Comparison of ENCODE assay signal across 16 mouse cellular contexts in genomic region chr6:55388546-55389169, GRCm38 (mm10). TPM values are rescaled to one million over a fixed set of nuclear protein-coding genes. Genes with fewer than 3 reads are reported as not detected.
DNase-seq lines count a peak whose midpoint lies in the region; ATAC-seq lines count a peak whose summit lies in the region.
"Had no signal": no experiment of that assay in that cellular context is flagged by ENCODE, and none has a peak within 500 bp of the region (broad histone marks: within the 10 kb centered on the region; RNA-seq: fewer than 3 reads in every experiment).

No protein-coding gene starts in this region.

- no peak overlapping the region for H3K9ac ChIP-seq in forebrain, embryonic 11.5 days (ENCODE audit: low read length)
- no peak overlapping the region for H3K9ac ChIP-seq in hindbrain, embryonic 15.5 days
- H3K9ac ChIP-seq in neural tube, embryonic 14.5 days (replicated peaks; ENCODE audit: low read depth, low read length): no peak overlapping the region
- H3K9ac ChIP-seq: embryonic facial prominence, embryonic 13.5 days; liver, embryonic 13.5 days had no signal

- H3K4me3 ChIP-seq in forebrain, embryonic 11.5 days (ENCODE audit: low read depth, low read length): no peak overlapping the region
- no peak overlapping the region for H3K4me3 ChIP-seq in hindbrain, embryonic 15.5 days
- H3K4me3 ChIP-seq in neural tube, embryonic 14.5 days (ENCODE audit: low read depth, low read length): no peak overlapping the region
- H3K4me3 ChIP-seq: embryonic facial prominence, embryonic 13.5 days; liver, embryonic 13.5 days had no signal

- peak; percentile 31; the same call in 1 of the 2 replicates for ATAC-seq in forebrain, embryonic 11.5 days (replicated peaks; ENCODE audit: low FRiP score)
- no peak; the same call in 1 of the 2 replicates for ATAC-seq in hindbrain, embryonic 15.5 days (ENCODE audit: low FRiP score, low read depth)
- ATAC-seq in neural tube, embryonic 14.5 days (ENCODE audit: low read depth): peak; percentile 11; the same call in 1 of the 2 replicates

- H3K4me1 ChIP-seq in forebrain, embryonic 11.5 days (replicated peaks; ENCODE audit: control insufficient read depth, insufficient read depth, low read length): no peaks in the 10 kb centered on the region
- H3K4me1 ChIP-seq in hindbrain, embryonic 15.5 days (replicated peaks): peaks cover 27% of the 10 kb centered on the region
- peaks cover 5% of the 10 kb centered on the region; the same call in 1 of the 2 replicates for H3K4me1 ChIP-seq in neural tube, embryonic 14.5 days (ENCODE audit: control insufficient read depth, insufficient read depth, low read length)

- H3K27me3 ChIP-seq in forebrain, embryonic 11.5 days (ENCODE audit: control insufficient read depth, insufficient read depth, low read length): no peaks in the 10 kb centered on the region
- H3K27me3 ChIP-seq in hindbrain, embryonic 15.5 days: no peaks in the 10 kb centered on the region
- H3K27me3 ChIP-seq in neural tube, embryonic 14.5 days (ENCODE audit: control insufficient read depth, insufficient read depth, low read length): no peaks in the 10 kb centered on the region

- peak; percentile 81 for DNase-seq in heart, adult 11 months
- no peak for DNase-seq in heart, adult 8-10 months (ENCODE audit: low spot score)
- peak; percentile 53 for DNase-seq in forebrain, embryonic 11.5 days (ENCODE audit: low spot score)
- no peak for DNase-seq in right cerebral cortex, adult 2 months (ENCODE audit: low spot score in 2 of 2)
- DNase-seq in adrenal gland, adult 2 months: no peak
- DNase-seq in right cerebral cortex, postnatal 36 days (ENCODE audit: low spot score in 2 of 2): no peak
- DNase-seq: adrenal gland, postnatal 25 days; cerebellum, adult 11 months; left cerebral cortex, postnatal 4 days; liver, embryonic 13.5 days; lung, postnatal 14 days had no signal

- H3K27ac ChIP-seq in forebrain, embryonic 11.5 days (ENCODE audit: low read depth, low read length): no peak overlapping the region
- peak overlapping the region; percentile 13; the same call in 1 of the 2 replicates for H3K27ac ChIP-seq in hindbrain, embryonic 15.5 days (replicated peaks)
- peak overlapping the region; percentile 52; the same call in 1 of the 2 replicates for H3K27ac ChIP-seq in neural tube, embryonic 14.5 days (ENCODE audit: low read depth, low read length)
- H3K27ac ChIP-seq: embryonic facial prominence, embryonic 13.5 days; liver, embryonic 13.5 days had no signal

- H3K9me3 ChIP-seq in forebrain, embryonic 11.5 days (ENCODE audit: control insufficient read depth, low read length): no peaks in the 10 kb centered on the region
- no peaks in the 10 kb centered on the region for H3K9me3 ChIP-seq in hindbrain, embryonic 15.5 days
- no peaks in the 10 kb centered on the region for H3K9me3 ChIP-seq in neural tube, embryonic 14.5 days (ENCODE audit: control insufficient read depth, low read length)
- H3K9me3 ChIP-seq: embryonic facial prominence, embryonic 13.5 days; liver, embryonic 13.5 days had no signal

- WGBS in forebrain, embryonic 11.5 days: 55% methylated on average over 12 of the region's 12 CpGs
- 30% methylated on average over 12 of the region's 12 CpGs for WGBS in hindbrain, embryonic 15.5 days
- 22% methylated on average over 12 of the region's 12 CpGs for WGBS in neural tube, embryonic 14.5 days

- H3K4me2 ChIP-seq in forebrain, embryonic 11.5 days (ENCODE audit: low read depth, low read length, severe bottlenecking): no peak overlapping the region
- no peak overlapping the region for H3K4me2 ChIP-seq in hindbrain, embryonic 15.5 days
- 0 out of 2 replicates have a peak overlapping the region, but pooled peaks have one; percentile 4 for H3K4me2 ChIP-seq in neural tube, embryonic 14.5 days (ENCODE audit: low read depth, low read length)
- H3K4me2 ChIP-seq: embryonic facial prominence, embryonic 13.5 days; liver, embryonic 13.5 days had no signal

- no peaks in the 10 kb centered on the region for H3K36me3 ChIP-seq in forebrain, embryonic 11.5 days (ENCODE audit: control insufficient read depth, insufficient read depth, low read length)
- no peaks in the 10 kb centered on the region for H3K36me3 ChIP-seq in hindbrain, embryonic 15.5 days
- no peaks in the 10 kb centered on the region for H3K36me3 ChIP-seq in neural tube, embryonic 14.5 days (ENCODE audit: control insufficient read depth, insufficient read depth, low read length)
- H3K36me3 ChIP-seq: embryonic facial prominence, embryonic 13.5 days; liver, embryonic 13.5 days had no signal

RNA-seq across cellular contexts. Expression of gene Ghrhr, which starts 12.6 kb away (rescaled TPM):
- not detected for total RNA-seq in heart, adult 8-10 months (2022)
- not detected in 2 replicates for polyA plus RNA-seq in forebrain, embryonic 11.5 days (2014; fragmentation: Nextera tagmentation; extraction: Ambion mirVana)
- polyA plus RNA-seq in hindbrain, embryonic 15.5 days (2015; fragmentation: Nextera tagmentation; extraction: Ambion mirVana): not detected in 2 replicates
- not detected in 2 replicates for polyA plus RNA-seq in neural tube, embryonic 14.5 days (2014; fragmentation: Nextera tagmentation; extraction: Ambion mirVana)
- total RNA-seq in adrenal gland, adult 2 months (2021): not detected
- polyA plus RNA-seq in adrenal gland, adult 2 months (2012; rRNA removed): not detected in 2 replicates
- total RNA-seq: adrenal gland, postnatal 25 days; layer of hippocampus, postnatal 10 days; left cerebral cortex, postnatal 4 days had no signal
- polyA plus RNA-seq: embryonic facial prominence, embryonic 13.5 days; spleen, adult 2 months had no signal

RNA-seq across cellular contexts. Expression of gene Aqp1, which starts 52.4 kb away (rescaled TPM):
- 100 to 1,000 TPM; 336 to 404 (median 350) TPM for total RNA-seq in heart, adult 8-10 months (2022)
- 0.61 and 0.92 TPM in 2 replicates for polyA plus RNA-seq in forebrain, embryonic 11.5 days (2014; fragmentation: Nextera tagmentation; extraction: Ambion mirVana)
- polyA plus RNA-seq in hindbrain, embryonic 15.5 days (2015; fragmentation: Nextera tagmentation; extraction: Ambion mirVana): 17.5 and 21.7 TPM in 2 replicates
- 0.20 and 0.84 TPM in 2 replicates for polyA plus RNA-seq in neural tube, embryonic 14.5 days (2014; fragmentation: Nextera tagmentation; extraction: Ambion mirVana)
- total RNA-seq in adrenal gland, adult 2 months (2021): 10 to 100 TPM; 35.1 to 85.4 TPM
- polyA plus RNA-seq in adrenal gland, adult 2 months (2012; rRNA removed): 135 and 204 TPM in 2 replicates

Comparison
In these comparisons a context has a peak if more than half of its experiments do, and no peak if none do; other contexts are left out.
1. DNase-seq: peak in heart, adult 11 months (single experiment) and forebrain, embryonic 11.5 days (single experiment); none in heart, adult 8-10 months (single experiment), right cerebral cortex, adult 2 months (0 of 2), adrenal gland, adult 2 months (single experiment) and right cerebral cortex, postnatal 36 days (0 of 2).